Mouse (Mus musculus) liver, adult 2 months (tissue): ENCODE measurements around the gene Robo1.

Source experiments
- CTCF ChIP-seq: fragments of 200-500 bp; IDR thresholded peaks from 2 replicates; pipeline ENCODE4 v1.5.1; 2011; ENCODE audit warnings: low read depth, low read length, control low read depth
- POLR2A ChIP-seq: fragments of 200-500 bp; IDR thresholded peaks from 2 replicates; pipeline ENCODE4 v1.6.1; 2011; ENCODE audit warnings: low read length, control low read depth; ENCODE audit not compliant: insufficient read depth; ENCODE audit errors: extremely low read depth

DNA sequence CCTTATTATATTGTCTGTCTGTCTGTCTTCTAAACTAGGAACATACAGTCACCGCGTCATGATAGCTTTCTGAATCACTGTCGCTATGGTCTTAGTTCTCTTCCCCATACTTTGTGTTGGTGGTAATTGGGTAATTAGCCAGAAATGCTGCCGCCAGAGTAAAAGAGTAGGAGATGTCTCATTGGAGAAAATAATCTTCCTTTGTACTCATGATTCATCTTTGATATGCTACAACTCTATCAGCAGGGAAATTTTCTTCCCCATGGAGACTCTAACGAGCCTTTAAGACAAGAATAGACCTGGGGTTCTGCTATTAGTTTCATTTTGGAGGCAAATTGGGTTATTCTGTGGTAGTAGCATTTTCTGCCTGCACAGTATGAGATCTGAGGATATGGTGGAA, 503.4 kb downstream of the Robo1 start:
- TF ChIP-seq CTCF = no peak
- TF ChIP-seq POLR2A = no peak
